ENCODE assay signal across 8 mouse cellular contexts in the genomic region with DNA sequence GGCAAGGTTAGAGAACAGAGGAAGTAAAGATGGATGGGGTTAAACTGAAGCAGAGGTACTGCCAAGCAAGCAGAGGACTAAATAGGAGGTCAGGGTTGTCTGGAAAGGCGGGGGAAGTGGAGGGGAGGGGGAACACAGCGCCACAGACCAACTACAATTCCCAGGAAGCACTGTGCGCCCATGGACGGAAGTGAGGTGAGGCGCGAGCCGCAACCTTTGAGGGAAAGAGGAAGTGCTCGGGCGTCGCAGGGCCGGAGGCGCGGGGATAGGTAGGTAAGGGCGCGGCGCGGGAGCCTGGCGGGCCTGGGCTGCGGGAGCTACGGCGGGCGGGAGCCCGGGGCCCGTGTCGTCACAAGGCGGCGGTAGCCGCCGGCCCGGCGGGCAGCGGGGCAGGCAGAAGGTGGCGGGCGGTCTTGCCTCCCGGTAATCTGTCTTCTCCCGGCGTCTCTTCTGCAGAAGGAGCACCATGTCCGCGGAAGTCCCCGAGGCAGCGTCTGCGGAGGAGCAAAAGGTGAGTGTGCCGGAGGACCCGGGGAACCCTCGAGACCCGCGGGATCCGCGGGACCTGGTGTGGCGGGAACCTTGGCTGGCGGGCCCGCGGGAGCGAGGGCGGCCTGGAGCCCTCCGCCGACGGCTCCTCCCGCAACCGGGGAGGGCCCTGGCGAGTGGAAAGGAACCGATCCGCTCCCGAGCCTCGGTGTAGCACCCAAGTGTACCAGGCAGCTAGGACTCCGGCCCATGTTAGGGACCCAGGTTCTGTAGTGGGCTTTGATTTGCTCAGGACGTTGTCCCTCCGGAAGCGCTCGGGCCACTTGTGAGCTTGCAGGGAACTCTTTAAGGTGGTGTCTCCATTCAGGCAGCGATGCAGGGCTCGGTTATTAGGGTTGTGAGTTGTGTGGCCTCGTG. TPM values are rescaled to one million over a fixed set of nuclear protein-coding genes. Genes with fewer than 3 reads are reported as not detected.
DNase-seq lines count a peak whose midpoint lies in the region; ATAC-seq lines count a peak whose summit lies in the region.

A gene (plus strand): TSS at position 164 of the 906 bp plus-strand sequence.

- H3K9me3 ChIP-seq in megakaryocyte, embryonic 14.5 days: no peaks in the 10 kb centered on the region

- peaks cover 65% of the 10 kb centered on the region for H3K4me1 ChIP-seq in megakaryocyte, embryonic 14.5 days

- DNase-seq in ZHBTc4 (ENCODE audit: low read depth, low spot score): peak; percentile 95
- DNase-seq in gastrocnemius, adult 8-10 months (ENCODE audit: low spot score in 2 of 2): peak; percentile 63 to 77
- DNase-seq in hindlimb bud, embryonic 11.5 days (ENCODE audit: extremely low spot score, low read depth, low spot score): peak; percentile 63
- peak; percentile 66 to 83 for DNase-seq in left cerebral cortex, adult 8-10 months (ENCODE audit: low spot score in 2 of 2)
- DNase-seq in right cerebral cortex, postnatal 10 days (ENCODE audit: low spot score in 2 of 2): peak; percentile 93
- DNase-seq in urinary bladder, postnatal 25 days (ENCODE audit: low spot score): peak; percentile 65

- peaks cover 10% of the 10 kb centered on the region for H3K36me3 ChIP-seq in megakaryocyte, embryonic 14.5 days (replicated peaks; ENCODE audit: low read length)

- ATAC-seq in common myeloid progenitor, adult 5-6 weeks (replicated peaks; ENCODE audit: low read depth, poor library complexity, severe bottlenecking): peak; percentile 93

- H3K4me3 ChIP-seq in megakaryocyte, embryonic 14.5 days (replicated peaks): peak within 1 kb of the TSS; percentile 96

- no peaks in the 10 kb centered on the region for H3K27me3 ChIP-seq in megakaryocyte, embryonic 14.5 days (replicated peaks)

RNA-seq across cellular contexts. Expression of the gene that starts here (rescaled TPM):
- total RNA-seq in common myeloid progenitor, adult 5-6 weeks (2017): 121 and 223 TPM in 2 replicates
- 100 to 1,000 TPM; 114 to 163 (median 138) TPM for total RNA-seq in gastrocnemius, adult 8-10 months (2022)
- total RNA-seq in left cerebral cortex, adult 8-10 months (2022): 100 to 1,000 TPM; 449 to 488 (median 466) TPM
- 6.1 and 31.5 TPM in 2 replicates for polyA plus RNA-seq in megakaryocyte, embryonic 14.5 days (2012; ENCODE audit: insufficient read depth, low replicate concordance)

Comparison
In these comparisons a context has a peak if more than half of its experiments do, and no peak if none do; other contexts are left out.
1. Peak in every context shown above with its lines: DNase-seq, ATAC-seq and H3K4me3 ChIP-seq.